Mouse (Mus musculus): ENCODE measurements at regions not wholly inside any gene's neighbourhood (a gene's known extent, or its start where the extent isn't known, plus 50 kb on each side); places are given as distances from the start of the nearest gene placed in this dataset.

DNA sequence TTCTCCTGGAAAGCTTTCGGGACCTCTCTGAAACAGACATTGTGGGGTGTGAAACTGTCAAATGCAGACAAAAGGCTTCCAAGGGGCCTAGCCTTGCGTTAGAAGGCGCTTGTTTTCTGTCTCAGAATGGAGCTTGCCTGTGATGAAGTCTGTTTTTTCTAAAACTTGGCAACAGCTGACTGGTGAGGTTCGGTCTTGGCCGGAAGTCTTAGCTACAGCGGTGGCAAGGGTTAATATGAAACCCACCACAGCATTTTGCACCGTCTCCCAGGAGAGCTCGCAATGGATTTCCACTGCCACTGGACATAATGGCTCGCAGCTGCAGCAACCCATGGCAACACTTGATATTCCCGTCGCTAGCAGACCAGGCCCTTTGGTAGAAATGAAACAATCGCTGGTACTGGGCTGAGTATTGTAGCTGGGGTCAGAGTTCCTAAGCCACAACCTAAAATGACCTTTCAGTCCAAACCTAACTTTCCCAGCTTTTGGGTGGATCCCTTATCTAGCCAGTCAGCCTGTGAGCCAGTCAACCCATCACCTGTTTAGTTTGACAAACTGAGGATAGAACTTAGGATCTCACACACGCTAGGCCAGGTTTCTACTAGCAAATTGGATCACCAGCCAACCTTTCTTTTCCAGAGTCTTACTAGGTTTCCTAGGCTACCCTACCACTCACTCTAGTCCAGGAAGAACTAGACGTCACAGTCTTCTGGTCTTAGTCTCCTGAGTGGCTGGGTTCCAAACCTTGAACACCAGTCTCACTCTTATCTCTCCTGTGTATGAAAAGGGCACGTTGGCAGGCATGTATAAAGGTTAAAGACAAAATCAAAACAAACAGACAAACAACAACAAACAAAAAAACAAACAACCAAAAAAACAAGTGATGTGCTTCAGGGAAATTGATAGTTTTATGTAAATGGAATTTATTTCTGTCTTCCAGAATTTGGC lies 592.7 kb downstream of the Kcnj2 start:
- H3K4me1 ChIP-seq (ENCODE audit: control insufficient read depth, insufficient read depth, low read length) = no peaks in the 10 kb centered on the region
- no peak overlapping the region for H3K4me3 ChIP-seq (ENCODE audit: low read depth, low read length)
- H3K36me3 ChIP-seq (ENCODE audit: control insufficient read depth, insufficient read depth, low read length) = no peaks in the 10 kb centered on the region
- H3K27me3 ChIP-seq (replicated peaks; ENCODE audit: control insufficient read depth, insufficient read depth, low read length) = 0 out of 2 replicates have a peak, but pooled peaks cover 2% of the 10 kb centered on the region
- 0 out of 2 replicates have a peak, but pooled peaks cover 6% of the 10 kb centered on the region for H3K9me3 ChIP-seq (ENCODE audit: control insufficient read depth, low read length)
- ATAC-seq (ENCODE audit: low read depth) (no peak), DNase-seq (ENCODE audit: low spot score) (peak; percentile 52)
- no peak overlapping the region for H3K4me2 ChIP-seq (ENCODE audit: low read depth, low read length)
- no peak overlapping the region for H3K9ac ChIP-seq (ENCODE audit: low read depth, low read length)
- WGBS = 32% methylated on average over 15 of the region's 15 CpGs
- H3K27ac ChIP-seq (replicated peaks; ENCODE audit: low read depth, low read length) = no peak overlapping the region

DNA sequence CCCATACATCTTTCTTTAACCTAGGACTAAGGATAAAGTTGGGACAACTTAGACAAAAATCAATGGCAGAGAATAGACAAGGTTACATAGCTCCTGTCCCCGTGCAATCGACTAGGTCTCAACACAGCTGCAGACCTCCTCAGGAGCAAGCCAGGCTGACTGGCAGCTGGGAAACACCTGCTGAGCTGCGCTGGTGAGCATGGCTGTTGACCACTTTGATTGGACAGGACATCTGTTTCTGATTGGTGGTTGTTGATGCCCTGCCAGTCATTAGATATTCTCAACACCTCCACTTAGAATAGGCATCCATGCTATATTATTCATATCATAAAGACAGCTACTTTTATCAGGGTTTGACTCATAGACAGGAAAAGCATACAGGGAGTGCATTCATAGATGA lies 597.3 kb downstream of the Kcnj2 start:
- Histone ChIP-seq H3K9ac (ENCODE audit: low read depth, low read length) (no peak overlapping the region), H3K27ac (replicated peaks; ENCODE audit: low read depth, low read length) (no peak overlapping the region), H3K36me3 (ENCODE audit: control insufficient read depth, insufficient read depth, low read length) (no peaks in the 10 kb centered on the region), H3K4me3 (ENCODE audit: low read depth, low read length) (no peak overlapping the region), H3K9me3 (ENCODE audit: control insufficient read depth, low read length) (no peaks in the 10 kb centered on the region), H3K4me1 (ENCODE audit: control insufficient read depth, insufficient read depth, low read length) (no peaks in the 10 kb centered on the region), H3K27me3 (replicated peaks; ENCODE audit: control insufficient read depth, insufficient read depth, low read length) (no peaks in the 10 kb centered on the region), H3K4me2 (ENCODE audit: low read depth, low read length) (no peak overlapping the region)
- WGBS = 36% methylated on average over 3 of the region's 3 CpGs
- DNase-seq (ENCODE audit: low spot score) (no peak), ATAC-seq (ENCODE audit: low read depth) (no peak)

- H3K27ac ChIP-seq (replicated peaks; ENCODE audit: low read depth, low read length) = no peak overlapping the region
- H3K9me3 ChIP-seq (ENCODE audit: control insufficient read depth, low read length) = no peaks in the 10 kb centered on the region
- ATAC-seq (ENCODE audit: low read depth) = no peak
- H3K27me3 ChIP-seq (replicated peaks; ENCODE audit: control insufficient read depth, insufficient read depth, low read length) = no peaks in the 10 kb centered on the region
- H3K4me3 ChIP-seq (ENCODE audit: low read depth, low read length) = no peak overlapping the region
- DNase-seq (ENCODE audit: low spot score) = peak; percentile 80
- no peak overlapping the region for H3K9ac ChIP-seq (ENCODE audit: low read depth, low read length)
- H3K4me2 ChIP-seq (ENCODE audit: low read depth, low read length) = no peak overlapping the region
- no peaks in the 10 kb centered on the region for H3K4me1 ChIP-seq (ENCODE audit: control insufficient read depth, insufficient read depth, low read length)
- H3K36me3 ChIP-seq (ENCODE audit: control insufficient read depth, insufficient read depth, low read length) = no peaks in the 10 kb centered on the region
- 29% methylated on average over 6 of the region's 6 CpGs for WGBS
Measured at GRCm38 (mm10) chr11:111666336-111666735, 600.4 kb downstream of the Kcnj2 start.

DNA sequence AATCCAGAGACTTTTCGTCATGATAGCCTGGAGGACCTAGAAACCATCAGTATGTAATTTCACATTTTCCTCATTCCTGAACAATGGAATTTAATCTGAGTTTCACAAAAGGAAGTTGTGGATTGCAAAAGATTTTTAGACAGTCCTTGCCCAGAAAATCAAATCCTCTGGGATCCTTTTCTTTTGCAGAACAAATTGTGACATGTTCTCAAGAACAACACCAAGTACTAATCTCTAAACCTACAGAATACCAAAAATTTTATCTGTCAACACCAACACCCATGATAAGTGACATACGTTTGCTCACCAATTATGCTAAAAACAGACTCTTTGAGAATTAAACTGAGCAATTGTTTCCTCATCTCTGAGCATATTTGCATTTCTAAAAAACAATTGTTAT lies 605.9 kb downstream of the Kcnj2 start:
- no peak for ATAC-seq (ENCODE audit: low read depth)
- Histone ChIP-seq H3K27ac (replicated peaks; ENCODE audit: low read depth, low read length) (no peak overlapping the region), H3K4me2 (ENCODE audit: low read depth, low read length) (no peak overlapping the region), H3K9ac (ENCODE audit: low read depth, low read length) (no peak overlapping the region), H3K27me3 (replicated peaks; ENCODE audit: control insufficient read depth, insufficient read depth, low read length) (no peaks in the 10 kb centered on the region), H3K4me3 (ENCODE audit: low read depth, low read length) (no peak overlapping the region), H3K4me1 (ENCODE audit: control insufficient read depth, insufficient read depth, low read length) (no peaks in the 10 kb centered on the region), H3K36me3 (ENCODE audit: control insufficient read depth, insufficient read depth, low read length) (no peaks in the 10 kb centered on the region), H3K9me3 (ENCODE audit: control insufficient read depth, low read length) (no peaks in the 10 kb centered on the region)
- WGBS = 65% methylated on average over 2 of the region's 2 CpGs
- no peak for DNase-seq (ENCODE audit: low spot score)

DNA sequence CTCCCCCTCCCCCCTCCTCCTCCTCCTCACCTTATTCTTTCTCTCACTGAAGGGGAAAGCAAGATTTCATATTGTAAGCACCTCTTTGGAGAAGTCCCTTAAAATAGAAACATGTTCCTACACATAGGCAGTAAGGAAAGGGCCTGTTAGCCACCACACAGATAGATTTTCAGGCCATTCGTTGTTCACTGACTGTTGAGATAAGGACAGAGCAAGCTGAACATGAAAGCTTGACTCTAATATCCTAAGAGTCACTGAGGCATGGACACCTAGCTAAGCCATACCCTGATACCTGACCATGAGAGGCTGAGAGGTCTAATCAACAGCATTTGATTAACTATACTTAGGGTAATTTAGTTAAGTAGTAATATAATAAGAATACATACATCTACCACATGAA lies 609.7 kb downstream of the Kcnj2 start:
- Histone ChIP-seq H3K9ac (ENCODE audit: low read depth, low read length) (no peak overlapping the region), H3K27me3 (replicated peaks; ENCODE audit: control insufficient read depth, insufficient read depth, low read length) (no peaks in the 10 kb centered on the region), H3K4me3 (ENCODE audit: low read depth, low read length) (no peak overlapping the region), H3K36me3 (ENCODE audit: control insufficient read depth, insufficient read depth, low read length) (no peaks in the 10 kb centered on the region), H3K27ac (replicated peaks; ENCODE audit: low read depth, low read length) (no peak overlapping the region), H3K4me1 (ENCODE audit: control insufficient read depth, insufficient read depth, low read length) (no peaks in the 10 kb centered on the region), H3K4me2 (ENCODE audit: low read depth, low read length) (no peak overlapping the region), H3K9me3 (ENCODE audit: control insufficient read depth, low read length) (no peaks in the 10 kb centered on the region)
- DNase-seq (ENCODE audit: low spot score) (no peak), ATAC-seq (ENCODE audit: low read depth) (no peak)
- WGBS = 87% methylated on average over 1 of the region's 1 CpGs

DNA sequence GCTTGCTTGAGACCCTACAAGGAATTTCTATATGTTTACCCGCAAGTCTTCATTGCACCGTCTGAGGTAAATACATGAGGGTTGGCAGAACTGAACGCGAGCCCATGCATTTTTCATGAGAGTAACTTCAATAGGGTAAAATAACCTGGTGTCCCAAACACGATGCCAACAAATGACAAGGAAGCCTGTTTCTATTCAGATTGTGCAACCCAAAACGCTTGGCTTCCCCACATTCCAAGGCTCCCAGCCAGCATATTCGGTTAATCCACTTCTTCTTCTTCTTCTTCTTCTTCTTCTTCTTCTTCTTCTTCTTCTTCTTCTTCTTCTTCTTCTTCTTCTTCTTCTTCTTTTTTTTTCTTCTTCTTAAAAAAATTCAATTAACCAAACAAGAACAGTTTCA lies 616.4 kb downstream of the Kcnj2 start:
- Histone ChIP-seq H3K9ac (ENCODE audit: low read depth, low read length) (no peak overlapping the region), H3K36me3 (ENCODE audit: control insufficient read depth, insufficient read depth, low read length) (no peaks in the 10 kb centered on the region), H3K27ac (replicated peaks; ENCODE audit: low read depth, low read length) (no peak overlapping the region), H3K4me2 (ENCODE audit: low read depth, low read length) (no peak overlapping the region), H3K4me1 (ENCODE audit: control insufficient read depth, insufficient read depth, low read length) (no peaks in the 10 kb centered on the region), H3K27me3 (replicated peaks; ENCODE audit: control insufficient read depth, insufficient read depth, low read length) (no peaks in the 10 kb centered on the region), H3K9me3 (ENCODE audit: control insufficient read depth, low read length) (no peaks in the 10 kb centered on the region), H3K4me3 (ENCODE audit: low read depth, low read length) (no peak overlapping the region)
- DNase-seq (ENCODE audit: low spot score) = peak; percentile 13
- no peak for ATAC-seq (ENCODE audit: low read depth)
- 80% methylated on average over 7 of the region's 7 CpGs for WGBS

DNA sequence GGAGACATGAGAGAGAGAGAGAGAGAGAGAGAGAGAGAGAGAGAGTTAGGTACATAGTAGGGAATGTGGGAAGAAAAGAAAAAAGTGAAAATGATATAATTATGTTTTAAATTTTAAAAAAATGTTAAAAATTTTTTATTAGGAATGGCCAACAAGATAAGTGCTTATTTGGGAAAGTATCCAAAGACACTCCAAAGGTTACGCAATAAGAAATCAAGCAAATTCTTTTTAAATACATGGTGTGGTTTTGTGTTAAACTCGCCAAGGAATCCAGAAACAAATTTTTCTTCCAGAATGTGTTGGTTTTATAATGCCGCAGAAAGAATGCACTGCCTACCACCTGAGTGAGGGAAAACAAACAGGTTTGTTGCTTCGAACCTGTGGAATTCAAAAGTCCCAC lies 617.9 kb downstream of the Kcnj2 start:
- Histone ChIP-seq H3K4me3 (ENCODE audit: low read depth, low read length) (no peak overlapping the region), H3K4me1 (ENCODE audit: control insufficient read depth, insufficient read depth, low read length) (no peaks in the 10 kb centered on the region), H3K4me2 (ENCODE audit: low read depth, low read length) (no peak overlapping the region), H3K36me3 (ENCODE audit: control insufficient read depth, insufficient read depth, low read length) (no peaks in the 10 kb centered on the region), H3K27me3 (replicated peaks; ENCODE audit: control insufficient read depth, insufficient read depth, low read length) (no peaks in the 10 kb centered on the region), H3K9me3 (ENCODE audit: control insufficient read depth, low read length) (no peaks in the 10 kb centered on the region), H3K9ac (ENCODE audit: low read depth, low read length) (no peak overlapping the region), H3K27ac (replicated peaks; ENCODE audit: low read depth, low read length) (no peak overlapping the region)
- no peak for DNase-seq (ENCODE audit: low spot score)
- WGBS = 83% methylated on average over 4 of the region's 4 CpGs
- no peak for ATAC-seq (ENCODE audit: low read depth)

DNA sequence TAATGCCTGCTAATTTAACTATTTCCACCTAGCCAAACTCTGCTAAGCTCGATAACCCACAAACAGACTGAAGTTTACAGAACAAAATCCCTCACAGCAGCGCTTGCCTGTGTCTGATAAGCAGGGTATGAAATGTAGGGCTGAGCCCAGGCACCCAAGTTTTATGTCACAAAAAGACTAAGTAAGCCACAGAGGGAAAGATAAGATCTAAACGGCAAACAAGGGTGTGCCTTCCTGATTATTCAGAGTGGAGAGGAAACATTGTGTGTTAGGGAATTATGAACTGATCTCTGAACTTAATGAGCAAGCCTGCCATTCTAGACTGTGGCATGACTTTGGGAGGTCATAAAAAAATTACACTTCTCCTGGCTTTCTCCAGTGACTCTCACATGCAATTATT lies 621.8 kb downstream of the Kcnj2 start:
- ATAC-seq (ENCODE audit: low read depth) (no peak), DNase-seq (ENCODE audit: low spot score) (no peak)
- H3K36me3 ChIP-seq (ENCODE audit: control insufficient read depth, insufficient read depth, low read length) = no peaks in the 10 kb centered on the region
- H3K9ac ChIP-seq (ENCODE audit: low read depth, low read length) = no peak overlapping the region
- no peaks in the 10 kb centered on the region for H3K9me3 ChIP-seq (ENCODE audit: control insufficient read depth, low read length)
- H3K27ac ChIP-seq (replicated peaks; ENCODE audit: low read depth, low read length) = no peak overlapping the region
- 59% methylated on average over 3 of the region's 3 CpGs for WGBS
- no peak overlapping the region for H3K4me3 ChIP-seq (ENCODE audit: low read depth, low read length)
- no peaks in the 10 kb centered on the region for H3K4me1 ChIP-seq (ENCODE audit: control insufficient read depth, insufficient read depth, low read length)
- H3K27me3 ChIP-seq (replicated peaks; ENCODE audit: control insufficient read depth, insufficient read depth, low read length) = no peaks in the 10 kb centered on the region
- no peak overlapping the region for H3K4me2 ChIP-seq (ENCODE audit: low read depth, low read length)
